Mouse (Mus musculus) cortical plate, adult 2 months (tissue): ENCODE results near the gene F8.

ENCODE experiments used
- CTCF ChIP-seq: fragments of 200-500 bp; IDR thresholded peaks from 2 replicates; pipeline ENCODE4 v1.5.1; 2011; ENCODE audit warnings: mild to moderate bottlenecking, control low read depth, low read length; ENCODE audit not compliant: insufficient read depth; ENCODE audit errors: extremely low read depth
- POLR2A ChIP-seq: fragments of 200-500 bp; IDR thresholded peaks from 2 replicates; pipeline ENCODE4 v1.6.1; 2011; ENCODE audit warnings: mild to moderate bottlenecking, low read length, control low read depth; ENCODE audit not compliant: insufficient read depth; ENCODE audit errors: extremely low read depth

- TF ChIP-seq CTCF: no peak
- TF ChIP-seq POLR2A: no peak
These were observed 5.6 kb downstream of the F8 start for GRCm38 (mm10) chrX:75376815-75377214.
